Mouse (Mus musculus) stomach, embryonic 14.5 days (tissue): ENCODE measurements around the gene Lrrk1. TPM values are rescaled to one million over a fixed set of nuclear protein-coding genes. Genes with fewer than 3 reads are reported as not detected.

Experiments
- ATAC-seq: fragments of 200-750 bp; cut with Nextera tagmentation; 2 replicates; pipeline ENCODE4 v1.8.0; 2017; ENCODE audit warnings: low read depth, moderate TSS enrichment; ENCODE audit not compliant: insufficient number of reproducible peaks, insufficient read depth, low FRiP score
- H3K27ac ChIP-seq: fragments of 300-500 bp; sonication (generic); 2 replicates; pipeline ENCODE4 v1.5.1; 2014; ENCODE audit warnings: mild to moderate bottlenecking, low read length, moderate library complexity, mixed read lengths
- H3K27me3 ChIP-seq: fragments of 300-500 bp; sonication (generic); 2 replicates; pipeline ENCODE4 v1.6.1; 2014; ENCODE audit warnings: low read length, control low read depth, mixed read lengths; ENCODE audit not compliant: control insufficient read depth, insufficient read depth
- H3K36me3 ChIP-seq: fragments of 300-500 bp; sonication (generic); 2 replicates; pipeline ENCODE4 v1.6.1; 2014; ENCODE audit warnings: mild to moderate bottlenecking, control low read depth, low read length, moderate library complexity, mixed read lengths; ENCODE audit not compliant: control insufficient read depth, insufficient read depth
- H3K4me1 ChIP-seq: fragments of 300-500 bp; sonication (generic); 2 replicates; pipeline ENCODE4 v1.6.1; 2014; ENCODE audit warnings: low read length, control low read depth, mixed read lengths; ENCODE audit not compliant: control insufficient read depth, insufficient read depth
- H3K4me2 ChIP-seq: fragments of 300-500 bp; sonication (generic); replicated peaks from 2 replicates; pipeline ENCODE4 v1.6.1; 2014; ENCODE audit warnings: low read depth, low read length, control low read depth
- H3K4me3 ChIP-seq: fragments of 300-500 bp; sonication (generic); 2 replicates; pipeline ENCODE4 v1.5.1; 2014; ENCODE audit warnings: low read depth, low read length, control low read depth
- H3K9ac ChIP-seq: fragments of 300-500 bp; sonication (generic); replicated peaks from 2 replicates; pipeline ENCODE4 v1.6.1; 2014; ENCODE audit warnings: low read depth, mild to moderate bottlenecking, control low read depth, low read length, moderate library complexity, mixed read lengths
- H3K9me3 ChIP-seq: fragments of 300-500 bp; sonication (generic); 2 replicates; pipeline ENCODE4 v1.6.1; 2016; ENCODE audit warnings: low read depth, low read length, control low read depth; ENCODE audit not compliant: control insufficient read depth
- WGBS: fragments of 180-500 bp; shearing (Covaris S2); extraction: QIAGEN DNeasy Blood & Tissue Kit; methylation state at CpG from one replicate; pipeline ENCODE4 v1.1.7; 2014; 5-methylcytosine and 5-hydroxymethylcytosine counted together
- polyA plus RNA-seq: library from polyadenylated mRNA; unstranded; fragments of >200 nt; fragmentation: Nextera tagmentation; extraction: Ambion mirVana; gene quantifications from 2 replicates; pipeline ENCODE4 v1.2.1, GENCODE M21; 2014

Gene Lrrk1
- polyA plus RNA-seq, 1 experiment from 2014 or later: 17.9 TPM

DNA sequence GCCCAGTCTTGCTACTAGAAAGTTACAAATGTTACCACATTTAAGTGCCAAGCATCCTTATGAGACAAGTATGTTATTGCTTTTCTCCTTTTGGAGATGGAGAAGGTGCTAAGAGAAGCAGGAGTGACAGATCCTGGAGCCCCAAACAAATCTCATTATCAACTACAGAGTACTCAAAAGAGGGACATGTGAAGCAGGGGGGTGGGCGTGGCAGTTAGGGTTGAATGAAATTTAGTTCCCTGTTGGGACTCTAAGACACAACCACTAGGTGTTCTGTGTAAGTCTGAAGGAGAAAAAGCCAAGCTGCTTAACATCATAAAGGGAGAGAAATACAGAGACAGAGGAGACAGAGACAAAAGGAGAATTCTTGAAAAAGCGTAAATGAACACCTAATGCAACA lies 60.6 kb downstream of the Lrrk1 start:
- Histone ChIP-seq H3K9ac (no peak overlapping the region), H3K4me2 (no peak overlapping the region), H3K27me3 (no peaks in the 10 kb centered on the region), H3K4me3 (no peak overlapping the region), H3K36me3 (no peaks in the 10 kb centered on the region), H3K4me1 (no peaks in the 10 kb centered on the region), H3K27ac (no peak overlapping the region), H3K9me3 (no peaks in the 10 kb centered on the region)
- WGBS: 88% methylated on average over 2 of the region's 2 CpGs
- ATAC-seq: no peak

DNA sequence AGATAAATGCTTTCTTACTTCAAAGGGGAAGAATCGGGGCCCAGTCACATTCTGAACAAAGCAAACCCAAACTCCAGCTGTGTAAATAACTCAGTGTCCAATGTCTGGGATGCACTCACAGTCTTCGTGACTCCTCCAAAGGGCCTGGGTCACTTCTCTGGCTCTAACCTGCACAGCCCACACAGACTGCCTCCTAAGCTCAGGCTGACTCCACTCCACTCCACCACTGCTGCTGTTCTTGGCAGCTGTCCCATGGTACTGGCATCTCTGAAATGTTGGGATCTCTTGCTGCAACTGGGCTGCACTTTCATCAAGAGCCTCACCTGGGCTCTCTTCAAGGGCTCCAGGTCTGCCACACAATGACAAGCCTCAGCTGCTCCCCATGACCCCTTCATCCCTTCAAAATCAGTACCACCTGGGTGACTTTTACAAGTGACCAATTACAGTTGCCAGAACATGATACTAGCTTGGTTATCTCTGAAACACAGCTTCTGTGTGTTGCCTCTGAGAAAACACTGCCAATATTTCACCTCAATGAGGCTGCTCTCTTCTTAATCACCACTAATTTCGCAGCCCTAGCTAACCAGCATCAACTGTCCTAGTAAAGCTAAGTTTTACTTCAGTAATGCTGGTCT lies 62.6 kb downstream of the Lrrk1 start:
- WGBS: 53% methylated on average over 3 of the region's 3 CpGs
- Histone ChIP-seq H3K27ac (no peak overlapping the region), H3K4me3 (no peak overlapping the region), H3K9ac (no peak overlapping the region), H3K4me1 (no peaks in the 10 kb centered on the region), H3K36me3 (no peaks in the 10 kb centered on the region), H3K4me2 (no peak overlapping the region), H3K27me3 (no peaks in the 10 kb centered on the region), H3K9me3 (no peaks in the 10 kb centered on the region)
- ATAC-seq: no peak

DNA sequence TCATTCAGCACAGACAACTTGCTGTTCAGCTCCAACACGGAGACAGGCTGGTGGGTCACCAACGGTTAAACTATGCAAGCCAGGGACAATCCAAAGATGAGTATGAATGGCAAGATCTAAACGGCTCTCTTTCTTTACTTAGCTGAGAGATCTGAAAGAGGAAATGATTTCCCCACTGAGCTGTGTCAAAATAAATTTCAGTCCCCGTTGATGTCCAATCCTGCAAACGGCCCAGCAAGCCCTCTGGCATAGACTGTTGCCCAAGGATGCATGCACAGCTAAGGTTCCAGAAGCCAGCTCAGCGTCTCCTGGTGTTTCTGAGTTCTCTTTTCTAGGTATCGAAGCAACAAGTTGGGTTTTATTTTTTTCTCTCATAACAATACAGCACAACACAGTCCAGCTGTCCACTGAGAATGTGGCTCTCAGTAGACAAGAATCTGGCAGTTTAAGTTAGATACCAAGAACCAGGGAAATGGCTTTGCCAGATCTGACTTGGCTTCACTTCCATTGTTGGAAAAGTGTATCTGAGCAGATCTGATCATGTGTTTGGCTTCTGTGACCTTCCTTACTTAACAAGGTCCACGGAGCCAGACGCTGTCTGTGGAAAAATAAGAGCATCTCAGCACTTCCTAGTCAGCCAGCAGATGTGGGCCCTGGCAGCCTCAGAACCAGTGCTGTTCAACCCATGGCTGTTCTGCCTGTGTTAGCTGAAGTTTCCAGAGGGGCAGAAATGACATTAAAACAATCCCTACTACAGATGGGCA lies 64.7 kb downstream of the Lrrk1 start:
- Histone ChIP-seq H3K9me3 (no peaks in the 10 kb centered on the region), H3K27ac (no peak overlapping the region), H3K4me1 (no peaks in the 10 kb centered on the region), H3K27me3 (no peaks in the 10 kb centered on the region), H3K36me3 (no peaks in the 10 kb centered on the region), H3K4me2 (no peak overlapping the region), H3K9ac (no peak overlapping the region), H3K4me3 (no peak overlapping the region)
- WGBS: 70% methylated on average over 9 of the region's 9 CpGs
- no peak for ATAC-seq

DNA sequence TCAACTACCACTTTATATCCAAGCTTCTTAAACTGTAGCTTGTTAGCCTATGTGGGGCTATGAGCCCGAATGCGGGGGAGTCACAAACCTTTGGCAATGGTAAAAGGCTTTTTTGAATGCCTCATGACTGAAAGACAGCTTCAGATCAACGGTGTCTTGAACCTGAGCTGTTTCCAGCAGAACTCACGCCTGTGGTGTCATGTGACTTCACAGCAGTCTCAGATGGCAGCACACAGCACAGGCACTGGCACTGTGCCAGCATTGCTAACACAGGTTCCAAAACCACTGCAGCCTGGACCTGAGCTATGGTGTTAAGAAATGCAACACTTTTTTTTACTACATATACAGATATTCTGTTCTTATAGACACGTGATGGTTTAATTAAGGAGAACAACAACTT lies 67.2 kb downstream of the Lrrk1 start:
- H3K27ac ChIP-seq: no peak overlapping the region
- ATAC-seq: no peak
- no peak overlapping the region for H3K4me3 ChIP-seq
- no peaks in the 10 kb centered on the region; the same call in 1 of the 2 replicates for H3K9me3 ChIP-seq
- 0 out of 2 replicates have a peak overlapping the region, but pooled peaks have one; percentile 10 for H3K9ac ChIP-seq
- H3K4me2 ChIP-seq: no peak overlapping the region
- no peaks in the 10 kb centered on the region for H3K27me3 ChIP-seq
- 53% methylated on average over 5 of the region's 5 CpGs for WGBS
- H3K36me3 ChIP-seq: no peaks in the 10 kb centered on the region
- no peaks in the 10 kb centered on the region for H3K4me1 ChIP-seq

DNA sequence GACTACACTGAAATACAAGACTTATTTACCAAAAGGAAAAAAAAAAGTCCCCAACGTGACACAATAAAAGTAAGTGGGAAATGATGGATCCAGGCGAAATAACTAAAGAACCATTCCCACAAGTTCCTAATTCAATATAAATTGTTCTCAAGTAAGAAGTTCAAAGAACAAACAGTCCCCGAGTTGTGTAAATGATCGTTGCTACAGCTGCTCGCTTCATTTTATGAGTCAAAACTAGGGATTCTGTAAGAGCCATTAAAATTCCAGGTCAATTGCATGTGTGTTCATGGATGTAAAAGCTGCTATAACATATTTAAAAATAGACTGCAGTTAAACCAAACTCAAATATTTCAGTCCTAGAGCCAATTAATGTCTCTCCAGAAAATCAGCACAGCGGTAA lies 70.0 kb downstream of the Lrrk1 start:
- no peaks in the 10 kb centered on the region for H3K4me1 ChIP-seq
- H3K27ac ChIP-seq: no peak overlapping the region
- H3K9ac ChIP-seq: no peak overlapping the region
- H3K9me3 ChIP-seq: no peaks in the 10 kb centered on the region; the same call in 1 of the 2 replicates
- H3K4me2 ChIP-seq: no peak overlapping the region
- no peak overlapping the region for H3K4me3 ChIP-seq
- no peaks in the 10 kb centered on the region for H3K27me3 ChIP-seq
- 83% methylated on average over 6 of the region's 6 CpGs for WGBS
- no peak for ATAC-seq
- H3K36me3 ChIP-seq: no peaks in the 10 kb centered on the region

DNA sequence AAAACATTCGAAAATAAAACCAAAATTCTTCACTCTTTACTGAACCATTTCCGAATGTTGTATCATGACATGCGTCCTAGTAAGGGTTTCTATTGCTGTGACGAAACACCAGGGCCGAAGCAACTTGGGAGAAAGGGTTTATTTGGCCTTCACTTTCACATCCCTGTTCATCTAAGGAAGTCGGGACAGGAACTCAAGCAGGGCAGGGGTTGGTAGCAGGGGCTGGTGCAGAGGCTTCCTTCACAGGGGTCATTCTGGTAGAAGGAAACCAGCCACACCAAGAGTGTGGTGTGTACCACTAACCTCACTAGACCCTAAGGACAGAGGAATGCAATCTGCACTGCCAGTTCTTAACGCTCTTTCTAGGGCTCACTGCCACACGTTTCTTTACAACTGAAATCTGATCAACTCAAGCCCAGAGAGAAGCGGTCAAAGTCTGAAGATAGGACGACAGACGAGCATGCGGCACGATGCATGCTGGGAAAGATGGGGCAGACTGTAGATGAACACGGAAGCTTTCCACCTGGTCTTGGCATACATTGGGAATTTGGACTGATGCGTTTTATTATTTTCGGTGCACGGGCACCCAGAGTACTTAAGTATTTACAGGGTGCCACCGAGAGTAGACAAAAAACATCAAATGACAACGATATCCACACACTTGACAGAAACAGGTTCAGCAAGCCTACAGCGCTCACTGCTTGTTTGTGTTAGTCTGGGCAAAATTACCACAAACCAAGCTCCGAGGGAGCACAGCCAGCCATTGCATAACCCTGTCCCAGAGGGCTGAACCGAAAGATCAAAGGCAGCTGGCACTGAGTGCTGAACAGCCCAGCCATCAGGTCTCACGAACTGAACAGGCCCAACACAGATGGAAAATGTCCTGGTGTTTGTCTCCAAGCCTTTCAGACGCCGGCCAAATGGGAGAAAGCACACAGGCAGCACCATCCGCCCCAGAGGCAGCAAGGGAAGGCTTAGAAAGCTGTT lies 77.2 kb downstream of the Lrrk1 start:
- no peak overlapping the region for H3K27ac ChIP-seq
- no peak overlapping the region for H3K4me3 ChIP-seq
- 73% methylated on average over 26 of the region's 26 CpGs for WGBS
- no peak for ATAC-seq
- H3K27me3 ChIP-seq: no peaks in the 10 kb centered on the region
- no peak overlapping the region for H3K4me2 ChIP-seq
- H3K9ac ChIP-seq: no peak overlapping the region
- no peaks in the 10 kb centered on the region; the same call in 1 of the 2 replicates for H3K36me3 ChIP-seq
- H3K4me1 ChIP-seq: 0 out of 2 replicates have a peak, but pooled peaks cover 3% of the 10 kb centered on the region
- H3K9me3 ChIP-seq: no peaks in the 10 kb centered on the region; the same call in 1 of the 2 replicates

DNA sequence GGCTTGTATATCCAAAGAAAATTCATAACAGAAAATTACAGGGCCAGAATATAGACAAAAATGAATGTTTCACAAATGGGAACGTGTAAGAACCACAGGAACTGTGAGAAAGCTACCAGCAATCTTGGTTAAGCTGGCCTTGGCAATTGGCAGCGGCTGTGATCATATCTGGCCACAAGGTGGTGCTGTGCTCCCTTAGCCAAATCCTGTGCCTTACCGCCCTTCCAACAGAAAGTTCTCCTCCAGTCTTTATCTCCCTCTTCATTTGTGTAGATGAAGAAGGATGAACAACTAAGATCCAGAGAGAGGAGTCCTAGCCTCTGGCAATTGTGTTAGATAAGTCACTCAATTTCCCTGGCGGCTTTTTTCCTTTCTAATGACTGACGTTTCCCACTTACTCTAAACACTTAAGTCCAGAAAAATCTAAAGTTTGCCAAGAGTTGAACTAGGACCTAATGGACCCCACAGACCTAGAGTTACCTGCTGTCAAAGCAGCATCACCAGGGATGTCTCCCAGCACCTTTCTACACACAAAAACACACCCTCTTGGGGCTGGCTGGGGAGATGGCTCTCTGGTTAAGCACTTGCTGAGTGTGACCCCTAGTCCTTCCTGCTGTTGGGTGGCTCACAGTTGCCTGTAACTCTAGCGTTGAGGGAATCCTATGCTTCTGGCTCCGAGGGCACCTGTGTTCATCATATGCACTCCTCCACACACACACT lies 78.0 kb downstream of the Lrrk1 start:
- H3K9me3 ChIP-seq: no peaks in the 10 kb centered on the region
- H3K4me1 ChIP-seq: 0 out of 2 replicates have a peak, but pooled peaks cover 3% of the 10 kb centered on the region
- H3K4me3 ChIP-seq: no peak overlapping the region
- ATAC-seq: peak; percentile 33; the same call in 1 of the 2 replicates
- H3K27ac ChIP-seq: no peak overlapping the region
- no peaks in the 10 kb centered on the region for H3K27me3 ChIP-seq
- no peaks in the 10 kb centered on the region; the same call in 1 of the 2 replicates for H3K36me3 ChIP-seq
- no peak overlapping the region for H3K9ac ChIP-seq
- H3K4me2 ChIP-seq: no peak overlapping the region
- WGBS: 39% methylated on average over 7 of the region's 7 CpGs
